13 mouse cellular contexts compared by ENCODE assay signal in the genomic region with DNA sequence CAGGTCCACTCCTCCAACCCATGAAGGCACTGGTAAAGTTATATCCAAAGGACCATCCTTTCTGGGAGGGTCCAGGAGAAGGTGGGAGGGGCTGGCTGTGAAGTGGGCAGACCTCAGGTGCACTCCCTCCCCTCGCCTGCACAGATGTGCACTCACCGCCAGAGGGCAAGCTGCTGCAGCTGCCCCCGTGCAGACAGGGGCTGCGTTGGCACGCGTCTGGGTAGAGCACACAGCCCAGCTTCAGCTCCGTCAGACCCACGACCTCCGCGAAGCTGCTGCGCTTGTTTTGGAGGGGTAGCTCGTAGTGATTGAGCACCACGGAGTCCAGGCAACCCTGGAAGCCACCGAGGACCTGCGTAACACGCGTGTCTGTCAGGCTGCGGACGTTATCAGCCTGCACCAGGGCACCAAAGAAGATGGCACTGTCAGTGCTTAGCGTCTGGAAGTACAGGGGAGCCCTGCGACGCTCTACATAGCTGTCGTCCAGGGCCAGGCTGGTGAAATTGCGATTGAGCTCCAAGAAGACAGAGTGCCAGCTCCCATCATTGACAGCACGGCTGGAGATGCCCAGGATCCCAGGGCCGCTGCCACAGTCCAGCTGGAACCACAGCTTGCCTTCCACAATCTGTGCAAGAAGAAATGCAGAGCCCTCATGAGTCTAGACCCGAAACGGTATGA.
A peak's percentile ranks its signal among the peaks of the same experiment; 100 is the strongest.
DNase-seq lines count a peak whose midpoint lies in the region; ATAC-seq and TF ChIP-seq lines count a peak whose summit lies in the region.
"Had no signal": no experiment of that assay in that cellular context is flagged by ENCODE, and none has a peak within 500 bp of the region (broad histone marks: within the 10 kb centered on the region; RNA-seq: fewer than 3 reads in every experiment).

No protein-coding gene starts in this region.

- TF ChIP-seq CTCF in forebrain, postnatal 0 days (IDR thresholded peaks at IDR 0.05; ENCODE audit: low read depth), result 0 out of 2 replicates have a peak, but pooled peaks have one; percentile 3
- peak; percentile 10; the same call in 1 of the 2 replicates for TF ChIP-seq CTCF in brain, embryonic 14.5 days (IDR thresholded peaks at IDR 0.05; ENCODE audit: borderline replicate concordance, extremely low read depth, insufficient read depth, insufficient read length)

- H3K9me3 ChIP-seq in forebrain, postnatal 0 days (ENCODE audit: low read length), result no peaks in the 10 kb centered on the region
- no peaks in the 10 kb centered on the region for H3K9me3 ChIP-seq in forebrain, embryonic 16.5 days (ENCODE audit: control insufficient read depth, low read length)
- H3K9me3 ChIP-seq: hindbrain, embryonic 13.5 days; limb, embryonic 12.5 days had no signal

- WGBS in forebrain, postnatal 0 days, result 75% methylated on average over 28 of the region's 28 CpGs
- WGBS in forebrain, embryonic 16.5 days, result 82% methylated on average over 28 of the region's 28 CpGs

- no peak overlapping the region for H3K9ac ChIP-seq in forebrain, postnatal 0 days
- H3K9ac ChIP-seq in forebrain, embryonic 16.5 days (replicated peaks; ENCODE audit: low read depth, low read length), result no peak overlapping the region
- H3K9ac ChIP-seq: hindbrain, embryonic 13.5 days; limb, embryonic 12.5 days had no signal

- no peaks in the 10 kb centered on the region for H3K27me3 ChIP-seq in forebrain, postnatal 0 days (ENCODE audit: insufficient read depth, low read length)
- no peaks in the 10 kb centered on the region for H3K27me3 ChIP-seq in forebrain, embryonic 16.5 days (replicated peaks; ENCODE audit: control insufficient read depth, insufficient read depth, low read length)
- H3K27me3 ChIP-seq: hindbrain, embryonic 13.5 days; limb, embryonic 12.5 days had no signal

- peak; percentile 25; the same call in 1 of the 2 replicates for ATAC-seq in forebrain, postnatal 0 days
- no peak for ATAC-seq in forebrain, embryonic 16.5 days

- no peaks in the 10 kb centered on the region for H3K4me1 ChIP-seq in forebrain, postnatal 0 days (ENCODE audit: insufficient read depth)
- no peaks in the 10 kb centered on the region for H3K4me1 ChIP-seq in forebrain, embryonic 16.5 days (replicated peaks; ENCODE audit: control insufficient read depth, insufficient read depth, low read length)
- H3K4me1 ChIP-seq: hindbrain, embryonic 13.5 days had no signal

- H3K27ac ChIP-seq in forebrain, postnatal 0 days (ENCODE audit: low read depth, low read length), result no peak overlapping the region
- no peak overlapping the region for H3K27ac ChIP-seq in forebrain, embryonic 16.5 days (ENCODE audit: low read length)
- H3K27ac ChIP-seq: hindbrain, embryonic 13.5 days; limb, embryonic 12.5 days had no signal

- no peak overlapping the region for H3K4me3 ChIP-seq in forebrain, postnatal 0 days (ENCODE audit: low read depth, low read length)
- H3K4me3 ChIP-seq in forebrain, embryonic 16.5 days (replicated peaks; ENCODE audit: low read length), result no peak overlapping the region
- H3K4me3 ChIP-seq: hindbrain, embryonic 13.5 days; limb, embryonic 12.5 days had no signal

- intact Hi-C loops in left cerebral cortex, postnatal 4 days (cut with DNase I), result loop anchor here (10.0 kb wide), 1 partner anchor 567 kb away; the partner anchor contains the start of gene Fat3
- intact Hi-C loops in left cerebral cortex, postnatal 25 days (cut with DNase I), result no loop called here

- no peak for DNase-seq in forebrain, postnatal 0 days
- peak; percentile 31 for DNase-seq in left cerebral cortex, postnatal 4 days
- no peak for DNase-seq in left cerebral cortex, postnatal 25 days (ENCODE audit: low spot score in 2 of 2)
- DNase-seq in A20 (ENCODE audit: low read depth, low spot score), result peak; percentile 41
- DNase-seq in brain, embryonic 14.5 days (ENCODE audit: low read depth), result no peak
- DNase-seq in right cerebral cortex, adult 2 months (ENCODE audit: low spot score in 2 of 2), result no peak
- DNase-seq in urinary bladder, postnatal 4 days (ENCODE audit: low spot score in 2 of 2), result no peak
- DNase-seq: adrenal gland, adult 2 months; cerebellum, adult 9-11 months; kidney, postnatal 36 days had no signal

- peaks cover 3% of the 10 kb centered on the region; the same call in 1 of the 2 replicates for H3K36me3 ChIP-seq in forebrain, postnatal 0 days (ENCODE audit: insufficient read depth)
- no peaks in the 10 kb centered on the region for H3K36me3 ChIP-seq in forebrain, embryonic 16.5 days (ENCODE audit: control insufficient read depth, insufficient read depth)

- H3K4me2 ChIP-seq in forebrain, postnatal 0 days (ENCODE audit: low read depth), result no peak overlapping the region
- no peak overlapping the region for H3K4me2 ChIP-seq in forebrain, embryonic 16.5 days (ENCODE audit: low read length)
- H3K4me2 ChIP-seq: hindbrain, embryonic 13.5 days; limb, embryonic 12.5 days had no signal

- TF ChIP-seq POLR2A in brain, embryonic 14.5 days (IDR thresholded peaks at IDR 0.05; ENCODE audit: borderline replicate concordance, extremely low read depth, insufficient read depth, insufficient read length, poor library complexity, severe bottlenecking), result no peak

Comparison
In these comparisons a context has a peak if more than half of its experiments do, and no peak if none do; other contexts are left out.
1. DNase-seq: peak in left cerebral cortex, postnatal 4 days (single experiment) and A20 (single experiment); none in forebrain, postnatal 0 days (single experiment), left cerebral cortex, postnatal 25 days (0 of 2), brain, embryonic 14.5 days (single experiment), right cerebral cortex, adult 2 months (0 of 2) and urinary bladder, postnatal 4 days (0 of 2).